ENCODE assay signal across 8 mouse cellular contexts in the genomic region with DNA sequence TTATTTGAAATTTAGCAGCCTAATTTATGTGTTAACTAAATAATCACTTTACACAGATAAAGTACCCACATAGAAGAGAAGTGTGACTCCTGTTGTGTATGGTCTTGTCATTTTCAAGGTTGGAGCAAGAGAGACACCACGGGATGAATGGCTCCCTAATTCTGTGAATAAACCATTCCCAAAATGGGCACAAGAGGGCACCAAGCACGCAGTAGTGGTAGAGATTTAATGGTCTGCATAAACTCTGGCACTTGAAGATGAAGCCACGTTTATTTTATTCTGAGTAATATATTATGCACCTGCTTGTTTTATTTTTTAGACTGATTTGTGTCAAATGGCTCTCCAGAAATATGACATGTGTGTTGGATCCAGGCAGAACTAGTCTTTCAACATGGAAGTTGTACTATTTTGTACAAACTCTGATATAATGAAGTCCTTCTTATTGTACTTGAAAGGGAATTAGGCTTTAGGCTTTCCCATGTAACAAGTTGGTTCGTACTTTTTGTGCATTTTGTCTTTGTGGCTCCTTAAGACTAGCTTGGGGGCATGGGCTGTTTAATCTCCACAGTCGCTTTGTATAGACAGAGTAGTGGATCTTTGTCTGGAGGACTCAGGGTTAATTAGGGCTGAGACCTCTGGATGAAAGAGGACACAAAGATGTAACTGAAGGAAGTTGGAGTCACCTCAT.
DNase-seq lines count a peak whose midpoint lies in the region; ATAC-seq lines count a peak whose summit lies in the region.

No protein-coding gene starts in this region.

- DNase-seq in ovary, postnatal 14 days (ENCODE audit: low spot score) = peak; percentile 29
- DNase-seq in ovary, postnatal 36 days (ENCODE audit: low spot score) = no peak
- DNase-seq in adrenal gland, adult 2 months = peak; percentile 36
- DNase-seq in embryonic facial prominence, embryonic 10.5 days (ENCODE audit: low spot score) = peak; percentile 57
- peak; percentile 41 for DNase-seq in hindlimb bud, embryonic 11.5 days (ENCODE audit: extremely low spot score, low read depth, low spot score)
- peak; percentile 85 for DNase-seq in retina, embryonic 14.5 days (ENCODE audit: low spot score)

- H3K4me1 ChIP-seq in embryonic facial prominence, embryonic 10.5 days = peaks cover 27% of the 10 kb centered on the region
- no peaks in the 10 kb centered on the region for H3K4me1 ChIP-seq in limb, embryonic 13.5 days

- H3K4me2 ChIP-seq in limb, embryonic 13.5 days (replicated peaks) = no peak overlapping the region

- H3K27ac ChIP-seq in embryonic facial prominence, embryonic 10.5 days (replicated peaks) = no peak overlapping the region
- no peak overlapping the region for H3K27ac ChIP-seq in limb, embryonic 13.5 days

- H3K4me3 ChIP-seq in embryonic facial prominence, embryonic 10.5 days = no peak overlapping the region
- H3K4me3 ChIP-seq in limb, embryonic 13.5 days = no peak overlapping the region

- no peaks in the 10 kb centered on the region for H3K9me3 ChIP-seq in embryonic facial prominence, embryonic 10.5 days
- H3K9me3 ChIP-seq in limb, embryonic 13.5 days = no peaks in the 10 kb centered on the region

- 8% methylated on average over 5 of the region's 5 CpGs for WGBS in embryonic facial prominence, embryonic 10.5 days
- WGBS in limb, embryonic 13.5 days = 19% methylated on average over 5 of the region's 5 CpGs

- no peaks in the 10 kb centered on the region for H3K36me3 ChIP-seq in embryonic facial prominence, embryonic 10.5 days (replicated peaks)
- H3K36me3 ChIP-seq in limb, embryonic 13.5 days = no peaks in the 10 kb centered on the region

- peaks cover 52% of the 10 kb centered on the region for H3K27me3 ChIP-seq in embryonic facial prominence, embryonic 10.5 days (replicated peaks; ENCODE audit: low read depth, poor library complexity, severe bottlenecking)
- H3K27me3 ChIP-seq in limb, embryonic 13.5 days = peaks cover 45% of the 10 kb centered on the region

- no peak overlapping the region for H3K9ac ChIP-seq in limb, embryonic 13.5 days

- 0 out of 2 replicates have a peak, but pooled peaks have one; percentile 36 for ATAC-seq in limb, embryonic 13.5 days (ENCODE audit: low FRiP score, low read depth)
- ATAC-seq in monocyte, adult 5-6 weeks (replicated peaks; ENCODE audit: insufficient number of reproducible peaks, low FRiP score, low TSS enrichment, poor library complexity, severe bottlenecking) = no peak
